Mouse (Mus musculus) right cerebral cortex, adult 2 months (tissue): Measurements from ENCODE around the gene Ern1.

ENCODE experiments used
- DNase-seq, 2 experiments: peaks; one replicate each; pipeline ENCODE4 v3.0.0; 2021 to 2022; ENCODE audit warnings: low spot score in 2 of 2

Gene Ern1

GRCm38 (mm10) chr11:106344910-106345309 is 142.7 kb downstream of the Ern1 start:
- no peak for DNase-seq
